Mouse (Mus musculus) forebrain, embryonic 16.5 days (tissue): ENCODE measurements at regions not wholly inside any gene's neighbourhood (a gene's known extent, or its start where the extent isn't known, plus 50 kb on each side); places are given as distances from the start of the nearest gene placed in this dataset.
A peak's percentile ranks its signal among the peaks of the same experiment; 100 is the strongest.

Experiments used
- ATAC-seq: fragments of 200-750 bp; cut with Nextera tagmentation; 2 replicates; pipeline ENCODE4 v1.8.0; 2017; ENCODE audit warnings: mild to moderate bottlenecking, moderate library complexity
- H3K27ac ChIP-seq: fragments of 300-500 bp; sonication (generic); 2 replicates; pipeline ENCODE4 v1.5.1; 2014; ENCODE audit warnings: low read length, control low read depth
- H3K27me3 ChIP-seq: fragments of 300-500 bp; sonication (generic); replicated peaks from 2 replicates; pipeline ENCODE4 v1.6.1; 2014; ENCODE audit warnings: low read length; ENCODE audit not compliant: control insufficient read depth, insufficient read depth
- H3K36me3 ChIP-seq: fragments of 300-500 bp; sonication (generic); 2 replicates; pipeline ENCODE4 v1.6.1; 2014; ENCODE audit not compliant: control insufficient read depth, insufficient read depth
- H3K4me1 ChIP-seq: fragments of 300-500 bp; sonication (generic); replicated peaks from 2 replicates; pipeline ENCODE4 v1.6.1; 2014; ENCODE audit warnings: low read length; ENCODE audit not compliant: control insufficient read depth, insufficient read depth
- H3K4me2 ChIP-seq: fragments of 300-500 bp; sonication (generic); 2 replicates; pipeline ENCODE4 v1.6.1; 2014; ENCODE audit warnings: mild to moderate bottlenecking, low read length, control low read depth
- H3K4me3 ChIP-seq: fragments of 300-500 bp; sonication (generic); replicated peaks from 2 replicates; pipeline ENCODE4 v1.5.1; 2014; ENCODE audit warnings: mild to moderate bottlenecking, low read length, control low read depth
- H3K9ac ChIP-seq: fragments of 300-500 bp; sonication (generic); replicated peaks from 2 replicates; pipeline ENCODE4 v1.6.1; 2014; ENCODE audit warnings: low read depth, low read length, control low read depth
- H3K9me3 ChIP-seq: fragments of 300-500 bp; sonication (generic); 2 replicates; pipeline ENCODE4 v1.6.1; 2016; ENCODE audit warnings: low read length; ENCODE audit not compliant: control insufficient read depth
- WGBS: fragments of 180-500 bp; shearing (Covaris S2); extraction: QIAGEN DNeasy Blood & Tissue Kit; methylation state at CpG from one replicate; pipeline ENCODE4 v1.1.7; 2014; 5-methylcytosine and 5-hydroxymethylcytosine counted together

- Histone ChIP-seq H3K36me3 (no peaks in the 10 kb centered on the region), H3K27ac (no peak overlapping the region), H3K9me3 (no peaks in the 10 kb centered on the region), H3K9ac (no peak overlapping the region), H3K4me1 (no peaks in the 10 kb centered on the region), H3K27me3 (no peaks in the 10 kb centered on the region), H3K4me3 (no peak overlapping the region), H3K4me2 (no peak overlapping the region)
- ATAC-seq: no peak
- 92% methylated on average over 1 of the region's 1 CpGs for WGBS
Observed at GRCm38 (mm10) chr14:123100371-123100770, 116.5 kb upstream of the Tmtc4 start.

- Histone ChIP-seq H3K4me1 (no peaks in the 10 kb centered on the region), H3K36me3 (no peaks in the 10 kb centered on the region), H3K27ac (no peak overlapping the region), H3K9me3 (no peaks in the 10 kb centered on the region), H3K4me3 (no peak overlapping the region), H3K9ac (no peak overlapping the region), H3K27me3 (no peaks in the 10 kb centered on the region), H3K4me2 (no peak overlapping the region)
- 89% methylated on average over 2 of the region's 2 CpGs for WGBS
- ATAC-seq: no peak
Observed at GRCm38 (mm10) chr14:123096086-123096485, 112.3 kb upstream of the Tmtc4 start.

- Histone ChIP-seq H3K4me1 (no peaks in the 10 kb centered on the region), H3K27me3 (no peaks in the 10 kb centered on the region), H3K4me3 (no peak overlapping the region), H3K9me3 (no peaks in the 10 kb centered on the region), H3K36me3 (no peaks in the 10 kb centered on the region), H3K4me2 (no peak overlapping the region), H3K27ac (no peak overlapping the region), H3K9ac (no peak overlapping the region)
- WGBS: 92% methylated on average over 1 of the region's 1 CpGs
- no peak for ATAC-seq
Observed at GRCm38 (mm10) chr14:123082065-123082464, 98.2 kb upstream of the Tmtc4 start.

GRCm38 (mm10) chr14:123081016-123081714, 97.3 kb upstream of the Tmtc4 start:
- Histone ChIP-seq H3K36me3 (no peaks in the 10 kb centered on the region), H3K9ac (no peak overlapping the region), H3K4me1 (no peaks in the 10 kb centered on the region), H3K4me2 (no peak overlapping the region), H3K4me3 (no peak overlapping the region), H3K27me3 (no peaks in the 10 kb centered on the region), H3K9me3 (no peaks in the 10 kb centered on the region), H3K27ac (no peak overlapping the region)
- no peak for ATAC-seq
- 40% methylated on average over 4 of the region's 4 CpGs for WGBS

DNA sequence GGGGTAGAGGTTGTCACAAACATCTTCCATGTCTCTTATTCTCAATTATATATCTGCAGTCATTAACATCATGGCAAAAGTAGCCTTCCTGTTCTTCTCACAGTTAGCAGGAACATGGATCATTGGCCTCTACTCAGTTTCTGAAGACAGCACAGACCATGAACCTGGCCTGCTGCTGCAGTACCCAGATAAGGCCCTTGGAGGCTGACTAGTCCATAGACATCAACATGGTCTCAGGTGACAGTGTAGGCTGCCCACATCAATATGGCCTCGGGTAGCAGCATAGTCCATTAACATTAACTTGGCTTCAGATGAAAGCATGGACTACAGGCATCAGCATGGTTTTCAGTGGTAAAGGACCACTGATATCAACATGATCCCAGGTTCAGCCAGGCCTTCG, 95.9 kb upstream of the Tmtc4 start:
- Histone ChIP-seq H3K9me3 (no peaks in the 10 kb centered on the region), H3K27me3 (no peaks in the 10 kb centered on the region), H3K36me3 (no peaks in the 10 kb centered on the region), H3K4me2 (no peak overlapping the region), H3K9ac (no peak overlapping the region), H3K4me3 (no peak overlapping the region), H3K27ac (no peak overlapping the region), H3K4me1 (no peaks in the 10 kb centered on the region)
- no peak for ATAC-seq
- WGBS: 95% methylated on average over 2 of the region's 2 CpGs

DNA sequence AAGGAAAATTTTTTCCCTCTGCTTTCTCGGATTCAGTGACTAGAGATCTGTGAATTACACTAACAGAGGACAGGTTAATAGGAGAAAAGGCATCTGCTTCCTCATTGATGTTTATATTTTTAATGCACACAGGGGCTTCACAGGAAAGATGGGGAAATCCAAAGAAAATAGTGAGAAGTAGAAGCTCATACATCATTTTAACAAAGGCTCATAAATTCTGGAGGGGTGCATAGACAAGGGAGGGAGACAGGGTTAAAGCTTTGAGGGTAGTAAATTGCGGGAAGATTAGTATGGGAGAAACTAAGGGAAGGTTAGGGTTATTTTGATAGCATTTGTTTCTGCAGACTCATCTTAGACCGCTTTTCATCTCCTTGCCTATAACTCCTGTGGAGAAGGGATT, 95.0 kb upstream of the Tmtc4 start:
- Histone ChIP-seq H3K36me3 (no peaks in the 10 kb centered on the region), H3K9me3 (no peaks in the 10 kb centered on the region), H3K9ac (no peak overlapping the region), H3K4me2 (no peak overlapping the region), H3K4me3 (no peak overlapping the region), H3K4me1 (no peaks in the 10 kb centered on the region), H3K27ac (no peak overlapping the region), H3K27me3 (no peaks in the 10 kb centered on the region)
- no peak for ATAC-seq
- 93% methylated on average over 3 of the region's 3 CpGs for WGBS

DNA sequence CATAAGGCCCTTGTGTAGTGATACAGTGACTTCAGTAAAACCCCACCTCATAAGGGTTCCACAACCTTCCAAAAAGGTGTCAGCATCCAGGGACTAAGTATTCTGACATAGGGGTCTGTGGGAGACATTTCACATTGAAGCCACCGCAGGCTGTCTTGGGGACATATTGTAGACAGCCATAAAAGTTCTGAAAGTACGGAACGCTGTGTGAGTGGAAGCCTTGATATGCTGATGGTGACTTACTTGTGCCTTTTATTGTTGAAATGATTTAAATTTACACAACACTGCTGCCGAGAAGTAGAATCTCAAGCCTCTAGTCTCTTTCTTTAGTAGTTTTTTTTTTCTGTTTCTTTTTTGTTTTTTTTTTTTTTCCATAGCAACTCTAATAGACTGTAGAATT, 82.5 kb upstream of the Tmtc4 start:
- Histone ChIP-seq H3K27ac (no peak overlapping the region), H3K9me3 (no peaks in the 10 kb centered on the region), H3K4me2 (no peak overlapping the region), H3K27me3 (no peaks in the 10 kb centered on the region), H3K36me3 (no peaks in the 10 kb centered on the region), H3K4me3 (no peak overlapping the region), H3K9ac (no peak overlapping the region), H3K4me1 (peaks cover 13% of the 10 kb centered on the region)
- 71% methylated on average over 4 of the region's 4 CpGs for WGBS
- ATAC-seq: no peak

DNA sequence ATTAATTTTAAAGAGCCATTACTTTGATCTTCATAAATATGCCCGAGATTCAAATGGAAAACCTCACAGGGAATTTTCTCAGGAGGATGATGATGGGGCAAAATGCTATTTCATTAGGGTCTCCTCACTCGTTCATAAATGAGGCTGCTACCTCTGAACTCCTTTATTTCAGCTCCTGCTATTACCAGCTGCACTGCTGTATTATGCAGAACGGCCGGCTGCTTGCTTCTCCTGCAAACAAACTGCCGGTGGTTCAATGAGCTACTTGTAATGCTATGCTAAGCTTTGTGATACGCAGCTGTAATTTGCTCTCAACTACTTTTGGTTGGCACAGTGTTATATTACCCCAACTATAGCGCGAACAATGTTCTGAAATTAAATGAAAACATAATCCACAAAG, 81.7 kb upstream of the Tmtc4 start:
- peak overlapping the region; percentile 17 for H3K27ac ChIP-seq
- H3K9ac ChIP-seq: no peak overlapping the region
- 4% methylated on average over 8 of the region's 8 CpGs for WGBS
- H3K9me3 ChIP-seq: no peaks in the 10 kb centered on the region
- H3K4me2 ChIP-seq: peak overlapping the region; percentile 40
- peaks cover 13% of the 10 kb centered on the region for H3K4me1 ChIP-seq
- H3K36me3 ChIP-seq: no peaks in the 10 kb centered on the region
- H3K27me3 ChIP-seq: no peaks in the 10 kb centered on the region
- no peak overlapping the region; the same call in 1 of the 2 replicates for H3K4me3 ChIP-seq
- ATAC-seq: peak; percentile 88

- H3K27ac ChIP-seq: peak overlapping the region; percentile 17
- 2% methylated on average over 6 of the region's 6 CpGs for WGBS
- H3K36me3 ChIP-seq: no peaks in the 10 kb centered on the region
- H3K9me3 ChIP-seq: no peaks in the 10 kb centered on the region
- H3K27me3 ChIP-seq: no peaks in the 10 kb centered on the region
- no peak overlapping the region for H3K4me3 ChIP-seq
- ATAC-seq: peak; percentile 96
- no peak overlapping the region for H3K9ac ChIP-seq
- peak overlapping the region; percentile 40 for H3K4me2 ChIP-seq
- H3K4me1 ChIP-seq: peaks cover 13% of the 10 kb centered on the region
Observed at GRCm38 (mm10) chr14:123065136-123065535, 81.3 kb upstream of the Tmtc4 start.

DNA sequence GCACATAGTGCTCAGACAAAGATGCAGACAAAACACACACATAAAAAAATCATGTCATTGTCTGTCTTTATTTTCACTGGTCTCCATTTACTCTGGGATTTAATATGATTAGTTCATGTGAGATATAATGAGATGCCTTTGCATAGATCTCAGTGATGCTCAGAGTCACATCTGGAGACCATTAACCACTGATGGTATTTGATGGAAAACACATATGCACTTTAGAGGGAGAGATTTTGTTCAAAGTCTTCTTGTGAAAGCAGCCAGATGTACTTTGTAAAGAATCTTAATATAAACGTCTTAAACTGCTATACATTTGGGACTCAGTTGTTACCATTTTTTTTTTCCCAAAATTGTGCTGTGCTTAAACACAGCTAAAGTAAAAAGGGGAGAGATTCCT, 79.1 kb upstream of the Tmtc4 start:
- Histone ChIP-seq H3K9ac (no peak overlapping the region), H3K27me3 (no peaks in the 10 kb centered on the region), H3K36me3 (no peaks in the 10 kb centered on the region), H3K4me1 (peaks cover 13% of the 10 kb centered on the region), H3K4me2 (no peak overlapping the region), H3K9me3 (no peaks in the 10 kb centered on the region), H3K4me3 (no peak overlapping the region), H3K27ac (no peak overlapping the region)
- ATAC-seq: no peak
- WGBS: 71% methylated on average over 1 of the region's 1 CpGs
